Mouse (Mus musculus) ES-E14 (cell line): Measurements from ENCODE around the gene Rad51c.

Experiments
- CHD2 ChIP-seq: IDR thresholded peaks from 2 replicates; pipeline ENCODE4 v1.6.1; 2014; ENCODE audit warnings: mild to moderate bottlenecking, low read depth, low read length, inconsistent platforms
- HCFC1 ChIP-seq: IDR thresholded peaks from 2 replicates; pipeline ENCODE4 v1.6.1; 2012; ENCODE audit warnings: low read length, inconsistent platforms, borderline replicate concordance; ENCODE audit not compliant: insufficient read depth
- MAFK ChIP-seq: IDR thresholded peaks from 2 replicates; pipeline ENCODE4 v1.6.1; 2014; ENCODE audit warnings: mild to moderate bottlenecking, low read depth, low read length, inconsistent platforms; ENCODE audit not compliant: insufficient read depth
- ZC3H11A ChIP-seq: IDR thresholded peaks from 2 replicates; pipeline ENCODE4 v1.6.1; 2012; ENCODE audit warnings: low read depth, mild to moderate bottlenecking, inconsistent platforms, low read length, borderline replicate concordance
- ZNF384 ChIP-seq: IDR thresholded peaks from 2 replicates; pipeline ENCODE4 v1.6.1; 2012; ENCODE audit warnings: low read depth, low read length, inconsistent platforms

GRCm38 (mm10) chr11:87358331-87359261, 46.2 kb downstream of the Rad51c start, which contains the start of gene Ppm1e:
- TF ChIP-seq HCFC1: 0 out of 2 replicates have a peak, but pooled peaks have one; percentile 18
- TF ChIP-seq CHD2: no peak
- no peak for TF ChIP-seq MAFK
- no peak for TF ChIP-seq ZC3H11A
- no peak for TF ChIP-seq ZNF384
